In genomic region chr10:95677356-95678109, GRCm38 (mm10) we compare ENCODE assay signal across 8 mouse cellular contexts. TPM values are rescaled to one million over a fixed set of nuclear protein-coding genes. Genes with fewer than 3 reads are reported as not detected.
DNase-seq lines count a peak whose midpoint lies in the region; ATAC-seq lines count a peak whose summit lies in the region.

No protein-coding gene starts in this region.

- H3K4me1 ChIP-seq in forebrain, embryonic 11.5 days (replicated peaks; ENCODE audit: control insufficient read depth, insufficient read depth, low read length): no peaks in the 10 kb centered on the region
- 0 out of 2 replicates have a peak, but pooled peaks cover 3% of the 10 kb centered on the region for H3K4me1 ChIP-seq in forebrain, embryonic 13.5 days
- H3K4me1 ChIP-seq in hindbrain, embryonic 16.5 days (ENCODE audit: control insufficient read depth, insufficient read depth, low read depth, low read length): peaks cover 7% of the 10 kb centered on the region; the same call in 1 of the 2 replicates
- peaks cover 12% of the 10 kb centered on the region for H3K4me1 ChIP-seq in limb, embryonic 12.5 days (replicated peaks)

- 0 out of 2 replicates have a peak overlapping the region, but pooled peaks have one; percentile 1 for H3K4me2 ChIP-seq in forebrain, embryonic 11.5 days (ENCODE audit: low read depth, low read length, severe bottlenecking)
- no peak overlapping the region for H3K4me2 ChIP-seq in forebrain, embryonic 13.5 days
- H3K4me2 ChIP-seq in hindbrain, embryonic 16.5 days (ENCODE audit: low read length): peak overlapping the region; percentile 38
- H3K4me2 ChIP-seq in limb, embryonic 12.5 days: peak overlapping the region; percentile 49

- no peaks in the 10 kb centered on the region for H3K27me3 ChIP-seq in forebrain, embryonic 11.5 days (ENCODE audit: control insufficient read depth, insufficient read depth, low read length)
- no peaks in the 10 kb centered on the region for H3K27me3 ChIP-seq in forebrain, embryonic 13.5 days
- no peaks in the 10 kb centered on the region for H3K27me3 ChIP-seq in hindbrain, embryonic 16.5 days (replicated peaks; ENCODE audit: control insufficient read depth, insufficient read depth, low read length)
- H3K27me3 ChIP-seq in limb, embryonic 12.5 days: no peaks in the 10 kb centered on the region

- no peaks in the 10 kb centered on the region for H3K36me3 ChIP-seq in forebrain, embryonic 11.5 days (ENCODE audit: control insufficient read depth, insufficient read depth, low read length)
- no peaks in the 10 kb centered on the region for H3K36me3 ChIP-seq in forebrain, embryonic 13.5 days (ENCODE audit: poor library complexity, severe bottlenecking)
- H3K36me3 ChIP-seq in hindbrain, embryonic 16.5 days (ENCODE audit: control insufficient read depth, insufficient read depth, low read length): no peaks in the 10 kb centered on the region
- H3K36me3 ChIP-seq in limb, embryonic 12.5 days: no peaks in the 10 kb centered on the region

- 74% methylated on average over 22 of the region's 22 CpGs for WGBS in forebrain, embryonic 11.5 days
- 74% methylated on average over 21 of the region's 22 CpGs for WGBS in forebrain, embryonic 13.5 days
- WGBS in hindbrain, embryonic 16.5 days: 70% methylated on average over 22 of the region's 22 CpGs
- 42% methylated on average over 22 of the region's 22 CpGs for whole genome bisulfite sequencing in limb, embryonic 12.5 days

- H3K27ac ChIP-seq in forebrain, embryonic 11.5 days (ENCODE audit: low read depth, low read length): no peak overlapping the region
- no peak overlapping the region for H3K27ac ChIP-seq in forebrain, embryonic 13.5 days
- no peak overlapping the region for H3K27ac ChIP-seq in hindbrain, embryonic 16.5 days (ENCODE audit: low read depth, low read length)
- H3K27ac ChIP-seq in limb, embryonic 12.5 days: 0 out of 2 replicates have a peak overlapping the region, but pooled peaks have one; percentile 12

- no peak for DNase-seq in forebrain, embryonic 11.5 days (ENCODE audit: low spot score)
- peak; percentile 66 for DNase-seq in ZHBTc4 (ENCODE audit: low read depth, low spot score)
- DNase-seq in forelimb bud, embryonic 11.5 days (ENCODE audit: low read depth, low spot score): peak; percentile 62
- peak; percentile 73 for DNase-seq in thymus, postnatal 25 days

- H3K9me3 ChIP-seq in forebrain, embryonic 11.5 days (ENCODE audit: control insufficient read depth, low read length): no peaks in the 10 kb centered on the region
- H3K9me3 ChIP-seq in forebrain, embryonic 13.5 days (replicated peaks): no peaks in the 10 kb centered on the region
- peaks cover 3% of the 10 kb centered on the region; the same call in 1 of the 2 replicates for H3K9me3 ChIP-seq in hindbrain, embryonic 16.5 days (ENCODE audit: control insufficient read depth, low read length)
- H3K9me3 ChIP-seq in limb, embryonic 12.5 days: no peaks in the 10 kb centered on the region

- ATAC-seq in forebrain, embryonic 11.5 days (replicated peaks; ENCODE audit: low FRiP score): no peak
- ATAC-seq in forebrain, embryonic 13.5 days: no peak
- no peak for ATAC-seq in hindbrain, embryonic 16.5 days
- ATAC-seq in limb, embryonic 12.5 days (ENCODE audit: insufficient number of reproducible peaks, insufficient read depth, low FRiP score, low TSS enrichment, low read depth): 0 out of 2 replicates have a peak, but pooled peaks have one; percentile 72
- ATAC-seq in monocyte, adult 5-6 weeks (replicated peaks; ENCODE audit: insufficient number of reproducible peaks, low FRiP score, low TSS enrichment, poor library complexity, severe bottlenecking): peak; percentile 82

- H3K9ac ChIP-seq in forebrain, embryonic 11.5 days (ENCODE audit: low read length): no peak overlapping the region
- H3K9ac ChIP-seq in forebrain, embryonic 13.5 days: no peak overlapping the region
- H3K9ac ChIP-seq in hindbrain, embryonic 16.5 days (ENCODE audit: low read depth, low read length): no peak overlapping the region
- H3K9ac ChIP-seq in limb, embryonic 12.5 days (replicated peaks): no peak overlapping the region

- H3K4me3 ChIP-seq in forebrain, embryonic 11.5 days (ENCODE audit: low read depth, low read length): no peak overlapping the region
- H3K4me3 ChIP-seq in forebrain, embryonic 13.5 days: no peak overlapping the region
- H3K4me3 ChIP-seq in hindbrain, embryonic 16.5 days (ENCODE audit: low read length): no peak overlapping the region
- H3K4me3 ChIP-seq in limb, embryonic 12.5 days (replicated peaks): peak overlapping the region; percentile 17

RNA-seq across cellular contexts. Expression of gene Anapc15-ps, which starts 4.3 kb away (rescaled TPM):
- not detected in 2 replicates for polyA plus RNA-seq in forebrain, embryonic 11.5 days (2014; fragmentation: Nextera tagmentation; extraction: Ambion mirVana)
- polyA plus RNA-seq in forebrain, embryonic 13.5 days (2015; fragmentation: Nextera tagmentation; extraction: Ambion mirVana): 0.91 TPM in 1 of 2 replicates, not detected in the other
- polyA plus RNA-seq in hindbrain, embryonic 16.5 days (2015; fragmentation: Nextera tagmentation; extraction: Ambion mirVana): 0.95 TPM in 1 of 2 replicates, not detected in the other
- not detected in 2 replicates for polyA plus RNA-seq in limb, embryonic 12.5 days (2016; fragmentation: Nextera tagmentation; extraction: Ambion mirVana)
- not detected in 3 replicates for total RNA-seq in monocyte, adult 5-6 weeks (2017)

Comparison
In these comparisons a context has a peak if more than half of its experiments do, and no peak if none do; other contexts are left out.
1. ATAC-seq: peak in limb, embryonic 12.5 days (single experiment) and monocyte, adult 5-6 weeks (single experiment); none in forebrain, embryonic 11.5 days (single experiment), forebrain, embryonic 13.5 days (single experiment) and hindbrain, embryonic 16.5 days (single experiment).